Mouse (Mus musculus): ENCODE results near the gene Tacr3. TPM values are rescaled to one million over a fixed set of nuclear protein-coding genes. Genes with fewer than 3 reads are reported as not detected.

Tacr3 gene
- total RNA-seq (2015) (not detected in 2 replicates), total RNA-seq (2017) (not detected in 2 replicates)

- ATAC-seq (ENCODE audit: poor library complexity, severe bottlenecking), result 0 out of 2 replicates have a peak, but pooled peaks have one; percentile 12
Measured at GRCm38 (mm10) chr3:134828875-134829530, at the start of gene Tacr3. Tacr3 (plus strand) TSS chr3:134829007.

DNA sequence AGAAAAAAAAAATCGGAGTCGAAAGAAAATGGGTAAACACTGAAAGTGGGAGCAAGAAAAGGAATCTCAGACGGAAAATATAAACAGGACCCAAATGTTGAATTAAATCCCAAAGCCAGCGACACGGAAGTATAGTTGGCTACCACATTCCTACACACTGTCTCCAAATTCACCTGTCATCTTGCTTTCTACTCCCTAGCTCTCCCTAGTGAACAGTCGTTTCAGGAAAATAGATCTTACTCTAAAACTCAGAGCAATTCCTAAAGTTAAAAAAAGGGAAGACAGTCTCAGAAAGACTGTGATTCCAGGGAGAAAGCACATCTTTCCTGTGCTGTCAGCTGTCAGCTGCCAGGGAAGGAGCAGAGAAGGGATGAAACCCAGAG is 324 bp upstream of the Tacr3 start:
- ATAC-seq (ENCODE audit: poor library complexity, severe bottlenecking), result no peak

GRCm38 (mm10) chr3:134829531-134829921 is 719 bp downstream of the Tacr3 start:
- no peak for ATAC-seq (ENCODE audit: poor library complexity, severe bottlenecking)

DNA sequence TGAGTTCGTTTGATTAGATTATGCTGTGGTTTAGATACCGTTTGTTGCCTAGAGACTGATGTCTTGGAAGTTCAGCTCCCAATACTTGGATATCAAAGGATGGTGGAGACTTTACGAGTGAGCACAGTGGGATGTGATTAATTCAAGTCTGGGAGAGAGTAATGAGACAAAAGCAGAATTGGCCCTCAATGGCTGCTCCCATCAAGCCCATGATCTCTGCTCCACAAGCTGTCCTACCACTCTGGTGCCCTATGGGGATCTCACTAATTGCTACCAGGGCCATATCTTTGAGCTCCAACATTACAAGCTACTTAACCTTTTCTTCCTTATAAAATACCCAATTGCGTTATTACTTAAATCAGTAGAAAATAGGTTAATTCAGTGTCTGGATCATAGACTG is 22.5 kb downstream of the Tacr3 start:
- no peak for ATAC-seq (ENCODE audit: poor library complexity, severe bottlenecking)

DNA sequence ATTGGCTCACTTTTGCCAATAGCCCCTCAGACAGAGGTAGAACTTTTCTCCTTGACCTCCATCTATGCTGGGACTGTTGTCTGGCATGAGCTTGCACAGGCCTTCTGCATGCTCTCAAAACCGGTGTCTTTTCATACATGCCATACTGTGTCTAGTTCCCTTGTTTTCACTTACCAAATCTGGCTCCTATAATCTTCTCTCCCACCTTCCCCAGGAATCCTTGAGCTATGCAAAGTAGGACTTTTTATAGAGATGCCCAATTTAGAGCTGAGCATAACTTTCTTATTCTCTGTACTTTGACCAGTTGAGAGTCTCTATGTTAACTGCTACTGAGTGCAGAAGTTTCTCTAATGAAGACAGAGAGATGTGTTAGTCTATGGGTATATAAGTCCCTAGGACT is 48.9 kb downstream of the Tacr3 start:
- ATAC-seq (ENCODE audit: poor library complexity, severe bottlenecking), result no peak

GRCm38 (mm10) chr3:134895831-134896230 is 67.0 kb downstream of the Tacr3 start:
- ATAC-seq (ENCODE audit: poor library complexity, severe bottlenecking), result no peak

DNA sequence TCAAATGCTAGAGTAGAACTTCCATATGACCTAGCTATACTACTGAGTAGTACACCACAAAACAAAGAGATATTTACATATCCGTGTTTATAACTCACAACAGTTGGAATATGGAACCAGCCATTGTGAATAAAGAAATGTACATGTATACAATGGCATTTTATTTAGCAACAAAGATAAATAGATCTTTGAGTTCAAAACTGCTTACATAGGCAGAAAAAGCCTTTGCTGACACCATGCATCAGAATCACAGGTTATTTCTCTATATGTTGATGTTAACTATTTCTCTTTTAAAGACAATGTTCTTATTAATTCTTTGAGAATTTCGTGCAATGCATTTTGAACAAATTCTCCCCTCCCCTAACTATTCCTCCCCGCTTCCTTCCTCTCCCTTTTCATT is 80.1 kb downstream of the Tacr3 start:
- no peak for ATAC-seq (ENCODE audit: poor library complexity, severe bottlenecking)

DNA sequence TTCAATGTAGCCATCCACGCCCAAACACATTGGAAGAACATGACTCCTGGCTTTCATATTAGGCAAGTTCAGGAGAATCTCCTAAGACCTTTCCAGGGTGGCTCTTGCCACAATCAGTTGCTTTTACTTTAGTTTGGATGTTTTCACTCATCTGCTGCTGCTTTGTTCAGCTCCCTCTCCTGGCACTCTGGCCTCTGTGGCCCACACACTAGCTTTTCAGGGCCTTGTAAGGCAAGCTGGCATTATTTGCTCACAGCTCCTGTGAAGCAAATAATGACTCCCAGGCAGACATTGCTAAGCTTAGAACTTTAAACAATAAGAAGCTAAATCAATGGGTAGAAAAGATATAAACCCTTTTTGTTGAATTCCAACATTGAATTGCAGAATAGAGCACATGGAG is 105.9 kb downstream of the Tacr3 start:
- no peak for ATAC-seq (ENCODE audit: poor library complexity, severe bottlenecking)

GRCm38 (mm10) chr3:134935461-134935860 is 106.7 kb downstream of the Tacr3 start:
- no peak for ATAC-seq (ENCODE audit: poor library complexity, severe bottlenecking)

- no peak for ATAC-seq (ENCODE audit: poor library complexity, severe bottlenecking)
Measured at GRCm38 (mm10) chr3:134963461-134963860, 134.7 kb downstream of the Tacr3 start.

- ATAC-seq (ENCODE audit: poor library complexity, severe bottlenecking), result no peak
Measured at GRCm38 (mm10) chr3:134978902-134979301, 150.1 kb downstream of the Tacr3 start.

DNA sequence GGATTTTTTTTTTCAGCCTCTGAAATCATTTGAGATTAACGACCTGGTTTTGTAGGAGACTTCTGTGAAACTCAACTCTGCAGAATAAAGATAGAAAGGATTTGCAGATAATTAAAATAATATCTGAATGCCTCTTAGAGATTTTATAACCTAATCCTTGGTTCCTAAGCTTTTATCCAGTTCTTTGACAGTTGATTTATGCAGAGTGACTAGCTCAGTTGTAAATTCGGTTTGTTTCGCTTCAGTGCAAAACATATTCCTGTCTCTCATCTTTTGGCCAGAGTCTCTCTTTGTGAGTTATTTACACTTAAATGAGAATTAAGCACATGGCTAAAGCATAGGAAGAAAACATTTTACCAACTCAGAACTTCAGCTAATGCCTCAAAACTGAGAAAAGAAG is 151.3 kb downstream of the Tacr3 start:
- ATAC-seq (ENCODE audit: poor library complexity, severe bottlenecking), result no peak
